Mouse (Mus musculus) ES-E14 (cell line): ENCODE results near the gene Gm17545.

Source experiments
- CHD2 ChIP-seq: IDR thresholded peaks from 2 replicates; pipeline ENCODE4 v1.6.1; 2014; ENCODE audit warnings: mild to moderate bottlenecking, low read depth, low read length, inconsistent platforms
- HCFC1 ChIP-seq: IDR thresholded peaks from 2 replicates; pipeline ENCODE4 v1.6.1; 2012; ENCODE audit warnings: low read length, inconsistent platforms, borderline replicate concordance; ENCODE audit not compliant: insufficient read depth
- MAFK ChIP-seq: IDR thresholded peaks from 2 replicates; pipeline ENCODE4 v1.6.1; 2014; ENCODE audit warnings: mild to moderate bottlenecking, low read depth, low read length, inconsistent platforms; ENCODE audit not compliant: insufficient read depth
- ZNF384 ChIP-seq: IDR thresholded peaks from 2 replicates; pipeline ENCODE4 v1.6.1; 2012; ENCODE audit warnings: low read depth, low read length, inconsistent platforms

GRCm38 (mm10) chr9:22495133-22495532 is 41.0 kb downstream of the Gm17545 start:
- TF ChIP-seq MAFK (no peak), ZNF384 (no peak), HCFC1 (no peak), CHD2 (no peak)
